Mouse (Mus musculus) hindbrain, embryonic 16.5 days (tissue): ENCODE data around the gene Kcnk12. TPM values are rescaled to one million over a fixed set of nuclear protein-coding genes. Genes with fewer than 3 reads are reported as not detected.

ENCODE experiments used
- ATAC-seq: fragments of 200-750 bp; cut with Nextera tagmentation; 2 replicates; pipeline ENCODE4 v1.8.0; 2017; ENCODE audit warnings: moderate TSS enrichment, moderate library complexity
- H3K27ac ChIP-seq: fragments of 300-500 bp; sonication (generic); 2 replicates; pipeline ENCODE4 v1.5.1; 2014; ENCODE audit warnings: low read depth, mild to moderate bottlenecking, control low read depth, low read length, moderate library complexity
- H3K27me3 ChIP-seq: fragments of 300-500 bp; sonication (generic); replicated peaks from 2 replicates; pipeline ENCODE4 v1.6.1; 2014; ENCODE audit warnings: low read length; ENCODE audit not compliant: control insufficient read depth, insufficient read depth
- H3K36me3 ChIP-seq: fragments of 300-500 bp; sonication (generic); 2 replicates; pipeline ENCODE4 v1.6.1; 2014; ENCODE audit warnings: mild to moderate bottlenecking, low read length, moderate library complexity, mixed read lengths; ENCODE audit not compliant: control insufficient read depth, insufficient read depth
- H3K4me1 ChIP-seq: fragments of 300-500 bp; sonication (generic); 2 replicates; pipeline ENCODE4 v1.6.1; 2014; ENCODE audit warnings: low read depth, low read length; ENCODE audit not compliant: control insufficient read depth, insufficient read depth
- H3K4me2 ChIP-seq: fragments of 300-500 bp; sonication (generic); 2 replicates; pipeline ENCODE4 v1.6.1; 2014; ENCODE audit warnings: mild to moderate bottlenecking, low read length, control low read depth, moderate library complexity
- H3K4me3 ChIP-seq: fragments of 300-500 bp; sonication (generic); 2 replicates; pipeline ENCODE4 v1.5.1; 2014; ENCODE audit warnings: mild to moderate bottlenecking, low read length, control low read depth, moderate library complexity
- H3K9ac ChIP-seq: fragments of 300-500 bp; sonication (generic); 2 replicates; pipeline ENCODE4 v1.6.1; 2014; ENCODE audit warnings: low read depth, mild to moderate bottlenecking, control low read depth, low read length, moderate library complexity
- H3K9me3 ChIP-seq: fragments of 300-500 bp; sonication (generic); 2 replicates; pipeline ENCODE4 v1.6.1; 2014; ENCODE audit warnings: mild to moderate bottlenecking, low read length, moderate library complexity; ENCODE audit not compliant: control insufficient read depth
- WGBS: fragments of 180-500 bp; shearing (Covaris S2); extraction: QIAGEN DNeasy Blood & Tissue Kit; methylation state at CpG from one replicate; pipeline ENCODE4 v1.1.7; 2014; 5-methylcytosine and 5-hydroxymethylcytosine counted together
- polyA plus RNA-seq: library from polyadenylated mRNA; unstranded; fragments of >200 nt; fragmentation: Nextera tagmentation; extraction: Ambion mirVana; gene quantifications from 2 replicates; pipeline ENCODE4 v1.2.1, GENCODE M21; 2015

Kcnk12 gene
- polyA plus RNA-seq, 1 experiment from 2014 or later = 1.1 TPM

GRCm38 (mm10) chr17:87799948-87800340 lies 2.1 kb upstream of the Kcnk12 start:
- ATAC-seq = no peak
- Histone ChIP-seq H3K36me3 (no peaks in the 10 kb centered on the region), H3K4me2 (no peak overlapping the region), H3K27ac (no peak overlapping the region), H3K27me3 (peaks cover 35% of the 10 kb centered on the region), H3K9ac (no peak overlapping the region), H3K9me3 (no peaks in the 10 kb centered on the region), H3K4me1 (peaks cover 11% of the 10 kb centered on the region), H3K4me3 (no peak overlapping the region)
- 69% methylated on average over 3 of the region's 3 CpGs for WGBS

GRCm38 (mm10) chr17:87799212-87799947 lies 1.6 kb upstream of the Kcnk12 start:
- H3K36me3 ChIP-seq = no peaks in the 10 kb centered on the region
- H3K27ac ChIP-seq = no peak overlapping the region
- H3K9ac ChIP-seq = no peak overlapping the region
- H3K4me1 ChIP-seq = peaks cover 11% of the 10 kb centered on the region
- ATAC-seq = no peak
- 67% methylated on average over 13 of the region's 13 CpGs for WGBS
- no peaks in the 10 kb centered on the region for H3K9me3 ChIP-seq
- no peak overlapping the region for H3K4me3 ChIP-seq
- peaks cover 38% of the 10 kb centered on the region for H3K27me3 ChIP-seq
- no peak overlapping the region for H3K4me2 ChIP-seq

GRCm38 (mm10) chr17:87798423-87798941 lies 688 bp upstream of the Kcnk12 start:
- Histone ChIP-seq H3K27me3 (peaks cover 38% of the 10 kb centered on the region), H3K9ac (peak overlapping the region; percentile 3; the same call in 1 of the 2 replicates), H3K9me3 (no peaks in the 10 kb centered on the region), H3K4me1 (peaks cover 11% of the 10 kb centered on the region), H3K4me3 (peak overlapping the region; percentile 60), H3K27ac (no peak overlapping the region), H3K4me2 (peak overlapping the region; percentile 98), H3K36me3 (no peaks in the 10 kb centered on the region)
- under 1% methylated on average over 31 of the region's 40 CpGs for WGBS
- 0 out of 2 replicates have a peak, but pooled peaks have one; percentile 35 for ATAC-seq

GRCm38 (mm10) chr17:87796881-87797416 lies 845 bp downstream of the Kcnk12 start:
- peak overlapping the region; percentile 98 for H3K4me2 ChIP-seq
- ATAC-seq = peak; percentile 38; the same call in 1 of the 2 replicates
- peak overlapping the region; percentile 60 for H3K4me3 ChIP-seq
- no peak overlapping the region for H3K27ac ChIP-seq
- peaks cover 11% of the 10 kb centered on the region for H3K4me1 ChIP-seq
- peak overlapping the region; percentile 65 for H3K9ac ChIP-seq
- no peaks in the 10 kb centered on the region for H3K9me3 ChIP-seq
- no peaks in the 10 kb centered on the region for H3K36me3 ChIP-seq
- WGBS = 3% methylated on average over 33 of the region's 72 CpGs
- H3K27me3 ChIP-seq = peaks cover 38% of the 10 kb centered on the region

- WGBS = 30% methylated on average over 12 of the region's 12 CpGs
- Histone ChIP-seq H3K27ac (no peak overlapping the region), H3K36me3 (no peaks in the 10 kb centered on the region), H3K4me1 (peaks cover 11% of the 10 kb centered on the region), H3K4me2 (peak overlapping the region; percentile 98), H3K27me3 (peaks cover 38% of the 10 kb centered on the region), H3K9me3 (no peaks in the 10 kb centered on the region), H3K9ac (no peak overlapping the region), H3K4me3 (peak overlapping the region; percentile 60; the same call in 1 of the 2 replicates)
- ATAC-seq = no peak
Measured at GRCm38 (mm10) chr17:87795927-87796714, 1.7 kb downstream of the Kcnk12 start.

GRCm38 (mm10) chr17:87794801-87795200 lies 3.0 kb downstream of the Kcnk12 start:
- no peak overlapping the region for H3K27ac ChIP-seq
- H3K27me3 ChIP-seq = peaks cover 33% of the 10 kb centered on the region
- WGBS = 83% methylated on average over 5 of the region's 5 CpGs
- H3K36me3 ChIP-seq = no peaks in the 10 kb centered on the region
- H3K4me3 ChIP-seq = no peak overlapping the region
- no peak for ATAC-seq
- no peaks in the 10 kb centered on the region for H3K9me3 ChIP-seq
- peaks cover 11% of the 10 kb centered on the region for H3K4me1 ChIP-seq
- H3K4me2 ChIP-seq = no peak overlapping the region
- no peak overlapping the region for H3K9ac ChIP-seq

GRCm38 (mm10) chr17:87793331-87793730 lies 4.5 kb downstream of the Kcnk12 start:
- 77% methylated on average over 5 of the region's 5 CpGs for WGBS
- ATAC-seq = no peak

GRCm38 (mm10) chr17:87792623-87793315 lies 5.0 kb downstream of the Kcnk12 start:
- 56% methylated on average over 12 of the region's 12 CpGs for WGBS
- Histone ChIP-seq H3K4me2 (no peak overlapping the region), H3K4me3 (no peak overlapping the region), H3K4me1 (peaks cover 11% of the 10 kb centered on the region), H3K9me3 (no peaks in the 10 kb centered on the region), H3K27me3 (peaks cover 21% of the 10 kb centered on the region), H3K36me3 (no peaks in the 10 kb centered on the region), H3K27ac (no peak overlapping the region), H3K9ac (no peak overlapping the region)
- no peak for ATAC-seq

More at GRCm38 (mm10) chr17:87793331-87793730, 4.5 kb downstream of the Kcnk12 start:
- H3K36me3 ChIP-seq = no peaks in the 10 kb centered on the region
- peaks cover 21% of the 10 kb centered on the region for H3K27me3 ChIP-seq
- no peaks in the 10 kb centered on the region for H3K9me3 ChIP-seq
- H3K4me1 ChIP-seq = peaks cover 11% of the 10 kb centered on the region
- H3K27ac ChIP-seq = no peak overlapping the region
- no peak overlapping the region for H3K9ac ChIP-seq
- no peak overlapping the region for H3K4me3 ChIP-seq
- H3K4me2 ChIP-seq = no peak overlapping the region
